Mouse (Mus musculus): ENCODE results near the gene Tmtc2.
A peak's percentile ranks its signal among the peaks of the same experiment; 100 is the strongest.

- TF ChIP-seq CTCF (IDR thresholded peaks at IDR 0.05; ENCODE audit: borderline replicate concordance, extremely low read depth, insufficient read depth, insufficient read length) (peak; percentile 17; the same call in 1 of the 2 replicates), POLR2A (IDR thresholded peaks at IDR 0.05; ENCODE audit: borderline replicate concordance, extremely low read depth, insufficient read depth, insufficient read length, poor library complexity, severe bottlenecking) (no peak)
Measured at GRCm38 (mm10) chr10:105260053-105260452, 314.2 kb downstream of the Tmtc2 start.
